Mouse (Mus musculus) cerebellum, adult 9-11 months (tissue): ENCODE results near the gene Srgap1.
A peak's percentile ranks its signal among the peaks of the same experiment; 100 is the strongest.

Experiments
- DNase-seq: peaks from one replicate; pipeline ENCODE4 v3.0.0; 2022

The Srgap1 gene

GRCm38 (mm10) chr10:121754237-121754636 is 292.9 kb downstream of the Srgap1 start:
- DNase-seq: no peak

- DNase-seq: no peak
Measured at GRCm38 (mm10) chr10:121750175-121750574, 296.9 kb downstream of the Srgap1 start.

GRCm38 (mm10) chr10:121742336-121742735 is 304.8 kb downstream of the Srgap1 start:
- no peak for DNase-seq

- peak; percentile 91 for DNase-seq
Measured at GRCm38 (mm10) chr10:121739548-121740505, 307.3 kb downstream of the Srgap1 start, which contains the start of gene BC048403. BC048403 (plus strand) TSS chr10:121739937.

GRCm38 (mm10) chr10:121737256-121737655 is 309.9 kb downstream of the Srgap1 start:
- DNase-seq: no peak

- no peak for DNase-seq
Measured at GRCm38 (mm10) chr10:121732542-121732941, 314.6 kb downstream of the Srgap1 start.

- DNase-seq: no peak
Measured at GRCm38 (mm10) chr10:121731048-121731725, 315.9 kb downstream of the Srgap1 start.
